8 mouse cellular contexts compared by ENCODE assay signal in the genomic region with DNA sequence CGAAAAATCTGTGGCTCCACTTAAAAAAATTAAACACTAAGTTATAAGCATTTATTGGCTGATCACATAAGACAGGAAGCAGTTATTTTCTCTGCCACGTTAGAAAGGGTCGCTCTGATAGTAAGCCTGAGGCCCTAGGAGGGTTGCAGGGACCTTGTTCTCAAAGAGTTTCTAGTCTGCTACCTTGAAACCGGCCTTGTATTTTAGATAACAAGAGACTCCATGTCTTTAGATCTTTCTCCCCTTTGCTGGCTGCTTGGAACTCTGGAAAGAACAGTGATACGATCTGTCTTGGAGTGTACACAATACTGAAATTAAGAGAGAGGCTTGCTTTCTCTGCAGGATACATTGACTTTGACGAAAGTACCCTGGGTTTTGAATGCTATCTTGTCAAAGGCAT. TPM values are rescaled to one million over a fixed set of nuclear protein-coding genes. Genes with fewer than 3 reads are reported as not detected.
DNase-seq lines count a peak whose midpoint lies in the region; ATAC-seq and TF ChIP-seq lines count a peak whose summit lies in the region.
"Had no signal": no experiment of that assay in that cellular context is flagged by ENCODE, and none has a peak within 500 bp of the region (broad histone marks: within the 10 kb centered on the region; RNA-seq: fewer than 3 reads in every experiment).

No protein-coding gene starts in this region.

- no peaks in the 10 kb centered on the region for H3K27me3 ChIP-seq in megakaryocyte, embryonic 14.5 days (replicated peaks)
- H3K27me3 ChIP-seq in forebrain, embryonic 13.5 days = no peaks in the 10 kb centered on the region
- H3K27me3 ChIP-seq in liver, embryonic 11.5 days (replicated peaks; ENCODE audit: control insufficient read depth, insufficient read depth, low read length) = no peaks in the 10 kb centered on the region
- H3K27me3 ChIP-seq in stomach, postnatal 0 days (ENCODE audit: control insufficient read depth, insufficient read depth, low read length) = no peaks in the 10 kb centered on the region

- peak overlapping the region; percentile 98 for H3K4me3 ChIP-seq in megakaryocyte, embryonic 14.5 days (replicated peaks)
- H3K4me3 ChIP-seq in forebrain, embryonic 13.5 days = peak overlapping the region; percentile 87
- H3K4me3 ChIP-seq in liver, embryonic 11.5 days (ENCODE audit: low read depth, low read length) = peak overlapping the region; percentile 75
- peak overlapping the region; percentile 85; the same call in 1 of the 2 replicates for H3K4me3 ChIP-seq in stomach, postnatal 0 days (ENCODE audit: low read depth, low read length)

- H3K4me1 ChIP-seq in megakaryocyte, embryonic 14.5 days = peaks cover 47% of the 10 kb centered on the region
- H3K4me1 ChIP-seq in forebrain, embryonic 13.5 days = peaks cover 26% of the 10 kb centered on the region
- peaks cover 11% of the 10 kb centered on the region for H3K4me1 ChIP-seq in liver, embryonic 11.5 days (replicated peaks; ENCODE audit: control insufficient read depth, insufficient read depth, low read length)
- 0 out of 2 replicates have a peak, but pooled peaks cover 2% of the 10 kb centered on the region for H3K4me1 ChIP-seq in stomach, postnatal 0 days (replicated peaks; ENCODE audit: control insufficient read depth, insufficient read depth)

- peak overlapping the region; percentile 89 for H3K4me2 ChIP-seq in forebrain, embryonic 13.5 days
- peak overlapping the region; percentile 82 for H3K4me2 ChIP-seq in liver, embryonic 11.5 days
- peak overlapping the region; percentile 88 for H3K4me2 ChIP-seq in stomach, postnatal 0 days (replicated peaks; ENCODE audit: low read depth)

- no peak for ATAC-seq in megakaryocyte, adult 5-6 weeks (ENCODE audit: poor library complexity, severe bottlenecking)
- ATAC-seq in forebrain, embryonic 13.5 days = no peak
- no peak for ATAC-seq in liver, embryonic 11.5 days (replicated peaks; ENCODE audit: low FRiP score)
- no peak for ATAC-seq in stomach, postnatal 0 days (ENCODE audit: low FRiP score, low TSS enrichment)

- H3K9ac ChIP-seq in forebrain, embryonic 13.5 days = peak overlapping the region; percentile 92
- H3K9ac ChIP-seq in liver, embryonic 11.5 days (ENCODE audit: low read depth, low read length) = peak overlapping the region; percentile 93
- H3K9ac ChIP-seq in stomach, postnatal 0 days (ENCODE audit: low read length) = peak overlapping the region; percentile 83; the same call in 1 of the 2 replicates

- TF ChIP-seq CTCF in stomach, postnatal 0 days (IDR thresholded peaks at IDR 0.05; ENCODE audit: low read depth) = no peak

- DNase-seq in liver, embryonic 11.5 days (ENCODE audit: low spot score) = no peak
- no peak for DNase-seq in stomach, postnatal 0 days (ENCODE audit: low spot score)
- no peak for DNase-seq in spleen, adult 18-20 months
- DNase-seq in layer of hippocampus, adult 8-10 months (ENCODE audit: low spot score in 2 of 2) = no peak

- H3K36me3 ChIP-seq in megakaryocyte, embryonic 14.5 days (replicated peaks; ENCODE audit: low read length) = peaks cover 6% of the 10 kb centered on the region
- no peaks in the 10 kb centered on the region for H3K36me3 ChIP-seq in forebrain, embryonic 13.5 days (ENCODE audit: poor library complexity, severe bottlenecking)
- H3K36me3 ChIP-seq in liver, embryonic 11.5 days (ENCODE audit: control insufficient read depth, insufficient read depth, low read length) = no peaks in the 10 kb centered on the region; the same call in 1 of the 2 replicates
- H3K36me3 ChIP-seq in stomach, postnatal 0 days (ENCODE audit: control insufficient read depth, insufficient read depth, low read length) = no peaks in the 10 kb centered on the region

- TF ChIP-seq EP300 in stomach, postnatal 0 days (optimal IDR thresholded peaks at IDR 0.05) = no peak

- WGBS in forebrain, embryonic 13.5 days = 30% methylated on average over 6 of the region's 6 CpGs
- 44% methylated on average over 6 of the region's 6 CpGs for WGBS in liver, embryonic 11.5 days
- WGBS in stomach, postnatal 0 days = 38% methylated on average over 6 of the region's 6 CpGs

- no peak overlapping the region for H3K27ac ChIP-seq in forebrain, embryonic 13.5 days
- peak overlapping the region; percentile 96 for H3K27ac ChIP-seq in liver, embryonic 11.5 days (ENCODE audit: low read depth, low read length)
- H3K27ac ChIP-seq in stomach, postnatal 0 days (replicated peaks) = no peak overlapping the region

- no peaks in the 10 kb centered on the region for H3K9me3 ChIP-seq in megakaryocyte, embryonic 14.5 days
- no peaks in the 10 kb centered on the region for H3K9me3 ChIP-seq in forebrain, embryonic 13.5 days (replicated peaks)
- no peaks in the 10 kb centered on the region for H3K9me3 ChIP-seq in liver, embryonic 11.5 days (ENCODE audit: control insufficient read depth, low read length)
- no peaks in the 10 kb centered on the region for H3K9me3 ChIP-seq in stomach, postnatal 0 days (ENCODE audit: control insufficient read depth, low read length)

RNA-seq across cellular contexts. Expression of gene Hebp1, which starts 0.9 kb away (rescaled TPM):
- polyA plus RNA-seq in megakaryocyte, embryonic 14.5 days (2012; ENCODE audit: insufficient read depth, low replicate concordance) = 3.9 TPM in 1 of 2 replicates, not detected in the other
- total RNA-seq in megakaryocyte, adult 5-6 weeks (2015) = 2.5 and 8.5 TPM in 2 replicates
- 10.8 and 15.8 TPM in 2 replicates for total RNA-seq in megakaryocyte, adult 5-6 weeks (2017)
- 2.0 and 4.0 TPM in 2 replicates for polyA plus RNA-seq in forebrain, embryonic 13.5 days (2015; fragmentation: Nextera tagmentation; extraction: Ambion mirVana)
- 56.8 and 59.1 TPM in 2 replicates for polyA plus RNA-seq in liver, embryonic 11.5 days (2014; fragmentation: Nextera tagmentation; extraction: Ambion mirVana)
- polyA plus RNA-seq in stomach, postnatal 0 days (2015; fragmentation: Nextera tagmentation; extraction: Ambion mirVana) = 33.7 and 42.3 TPM in 2 replicates
- 10 to 100 TPM; 69.4 to 91.3 (median 78.1) TPM for total RNA-seq in layer of hippocampus, adult 8-10 months (2022)

RNA-seq across cellular contexts. Expression of gene Fam234b, which starts 0.9 kb away (rescaled TPM):
- polyA plus RNA-seq in megakaryocyte, embryonic 14.5 days (2012; ENCODE audit: insufficient read depth, low replicate concordance) = 1.1 and 2.3 TPM in 2 replicates
- total RNA-seq in megakaryocyte, adult 5-6 weeks (2015) = 2.1 and 3.0 TPM in 2 replicates
- 2.8 and 4.9 TPM in 2 replicates for total RNA-seq in megakaryocyte, adult 5-6 weeks (2017)
- polyA plus RNA-seq in forebrain, embryonic 13.5 days (2015; fragmentation: Nextera tagmentation; extraction: Ambion mirVana) = 53.4 and 62.2 TPM in 2 replicates
- 34.2 and 37.9 TPM in 2 replicates for polyA plus RNA-seq in liver, embryonic 11.5 days (2014; fragmentation: Nextera tagmentation; extraction: Ambion mirVana)
- polyA plus RNA-seq in stomach, postnatal 0 days (2015; fragmentation: Nextera tagmentation; extraction: Ambion mirVana) = 12.4 and 13.3 TPM in 2 replicates
- total RNA-seq in layer of hippocampus, adult 8-10 months (2022) = 100 to 1,000 TPM; 137 to 162 (median 153) TPM

RNA-seq across cellular contexts. Expression of gene Gsg1, which starts 55.4 kb away (rescaled TPM):
- not detected in 2 replicates for polyA plus RNA-seq in megakaryocyte, embryonic 14.5 days (2012; ENCODE audit: insufficient read depth, low replicate concordance)
- total RNA-seq in megakaryocyte, adult 5-6 weeks (2015) = not detected in 2 replicates
- total RNA-seq in megakaryocyte, adult 5-6 weeks (2017) = 0.44 TPM in 1 of 2 replicates, not detected in the other
- 0.41 and 0.48 TPM in 2 replicates for polyA plus RNA-seq in forebrain, embryonic 13.5 days (2015; fragmentation: Nextera tagmentation; extraction: Ambion mirVana)
- 0.51 and 1.1 TPM in 2 replicates for polyA plus RNA-seq in liver, embryonic 11.5 days (2014; fragmentation: Nextera tagmentation; extraction: Ambion mirVana)
- 0.50 and 0.80 TPM in 2 replicates for polyA plus RNA-seq in stomach, postnatal 0 days (2015; fragmentation: Nextera tagmentation; extraction: Ambion mirVana)
- under 1 TPM in 1 of 4 experiments, not detected in 3; 0.82 TPM for total RNA-seq in layer of hippocampus, adult 8-10 months (2022)
- total RNA-seq: left cerebral cortex, postnatal 10 days had no signal
